Mouse (Mus musculus) heart, postnatal 0 days (tissue): Measurements from ENCODE around the gene Fam172a.

Source experiments
- CTCF ChIP-seq: IDR thresholded peaks from 2 replicates; pipeline ENCODE4 v1.5.1; 2016; ENCODE audit warnings: antibody characterized with exemption, control low read depth, low read depth
- EP300 ChIP-seq: IDR thresholded peaks from 2 replicates; pipeline ENCODE4 v1.6.1; 2016; ENCODE audit warnings: antibody characterized with exemption, low read depth

DNA sequence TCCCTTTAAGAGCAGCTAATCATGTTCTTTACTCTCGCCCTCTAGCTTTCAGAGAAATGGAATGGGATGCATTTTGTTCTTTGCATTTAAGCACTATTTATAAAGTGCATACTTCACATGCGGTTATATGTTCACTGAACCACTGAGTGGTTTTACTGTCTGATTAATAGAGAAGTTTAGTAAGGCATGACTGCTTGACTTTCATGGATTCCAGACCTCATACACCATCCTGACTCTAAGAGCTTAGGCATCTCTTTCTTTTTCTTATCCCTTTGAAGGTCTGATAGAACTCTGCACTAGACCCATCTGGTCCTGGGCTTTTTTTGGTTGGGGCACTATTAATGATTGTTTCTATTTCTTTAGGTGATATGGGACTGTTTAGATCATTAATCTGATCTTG is 75.8 kb downstream of the Fam172a start:
- TF ChIP-seq CTCF (no peak), EP300 (no peak)
